Mouse (Mus musculus) central nervous system, embryonic 11.5 days (tissue): ENCODE measurements around the gene Olfr477. TPM values are rescaled to one million over a fixed set of nuclear protein-coding genes. Genes with fewer than 3 reads are reported as not detected.

Source experiments
- polyA plus RNA-seq: library from polyadenylated mRNA; depleted of rRNA; stranded (reverse); fragments of >200 nt; gene quantifications from 2 replicates; pipeline ENCODE4 v1.2.3, GENCODE M21; 2012; rRNA removed

Gene Olfr477
- polyA plus RNA-seq = not detected in 2 replicates

GRCm38 (mm10) chr7:107986393-107986792 lies at the start of gene Olfr477:
Gene Olfr477, plus strand, starts transcription at chr7:107986693.

DNA sequence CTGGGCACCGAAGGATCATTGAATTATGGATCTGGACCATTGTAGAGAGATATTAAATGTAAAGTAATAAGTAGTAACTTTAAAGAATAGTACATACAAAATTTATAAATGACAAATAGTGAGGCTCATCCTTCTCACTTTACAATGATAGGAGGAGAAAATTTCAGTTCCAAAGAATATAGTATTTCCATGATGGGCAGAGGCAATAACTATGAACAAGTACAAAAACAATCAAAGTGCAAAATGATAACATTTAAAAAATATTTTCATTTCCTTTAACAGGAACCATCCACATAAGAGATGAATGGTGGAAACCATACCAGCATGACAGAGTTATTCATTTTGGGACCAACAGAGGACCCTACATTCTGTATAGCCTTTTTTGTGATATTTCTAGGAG lies 32.1 kb upstream of the Olfr477 start, which contains the start of gene Olfr474:
TSS of gene Olfr474 (plus strand) at position 301 of the 400 bp plus-strand sequence.

GRCm38 (mm10) chr7:107964503-107964902 lies 22.0 kb upstream of the Olfr477 start, which contains the start of gene Olfr476:
Gene Olfr476, plus strand, starts transcription at chr7:107964803.

GRCm38 (mm10) chr7:108033889-108034288 lies 47.4 kb downstream of the Olfr477 start, which contains the start of gene Olfr478:
Gene Olfr478, minus strand, starts transcription at chr7:108033989.

Other genes with a start within 250 kb of the Olfr477 start
- gene Cyb5r2, start 228.7 kb upstream of the Olfr477 start, polyA plus RNA-seq = 0.16 and 0.24 TPM in 2 replicates
- gene Ovch2, start 185.5 kb upstream of the Olfr477 start, polyA plus RNA-seq = not detected in 2 replicates
- gene Olfr467, start 174.4 kb upstream of the Olfr477 start, polyA plus RNA-seq = not detected in 2 replicates
- gene Olfr469, start 161.2 kb upstream of the Olfr477 start, polyA plus RNA-seq = not detected in 2 replicates
- not detected in 2 replicates for gene Olfr470, start 139.2 kb upstream of the Olfr477 start, polyA plus RNA-seq
- gene Olfr472, start 88.8 kb upstream of the Olfr477 start, polyA plus RNA-seq = not detected in 2 replicates
- not detected in 2 replicates for gene Olfr473, start 56.2 kb upstream of the Olfr477 start, polyA plus RNA-seq
- not detected in 2 replicates for gene Olfr474, start 32.0 kb upstream of the Olfr477 start, polyA plus RNA-seq
- gene Olfr476, start 21.9 kb upstream of the Olfr477 start, polyA plus RNA-seq = not detected in 2 replicates
- not detected in 2 replicates for gene Olfr478, start 47.3 kb downstream of the Olfr477 start, polyA plus RNA-seq
- gene Olfr479, start 64.0 kb downstream of the Olfr477 start, polyA plus RNA-seq = not detected in 2 replicates
- gene Olfr480, start 80.7 kb downstream of the Olfr477 start, polyA plus RNA-seq = not detected in 2 replicates
- not detected in 2 replicates for gene Olfr481, start 93.2 kb downstream of the Olfr477 start, polyA plus RNA-seq
- not detected in 2 replicates for gene Olfr482, start 110.9 kb downstream of the Olfr477 start, polyA plus RNA-seq
- not detected in 2 replicates for gene Olfr483, start 114.2 kb downstream of the Olfr477 start, polyA plus RNA-seq
- not detected in 2 replicates for gene Olfr484, start 140.8 kb downstream of the Olfr477 start, polyA plus RNA-seq
- gene Olfr485, start 173.2 kb downstream of the Olfr477 start, polyA plus RNA-seq = not detected in 2 replicates
- not detected in 2 replicates for gene Olfr486, start 186.0 kb downstream of the Olfr477 start, polyA plus RNA-seq
- gene Olfr487, start 227.9 kb downstream of the Olfr477 start, polyA plus RNA-seq = not detected in 2 replicates